In the genomic region with DNA sequence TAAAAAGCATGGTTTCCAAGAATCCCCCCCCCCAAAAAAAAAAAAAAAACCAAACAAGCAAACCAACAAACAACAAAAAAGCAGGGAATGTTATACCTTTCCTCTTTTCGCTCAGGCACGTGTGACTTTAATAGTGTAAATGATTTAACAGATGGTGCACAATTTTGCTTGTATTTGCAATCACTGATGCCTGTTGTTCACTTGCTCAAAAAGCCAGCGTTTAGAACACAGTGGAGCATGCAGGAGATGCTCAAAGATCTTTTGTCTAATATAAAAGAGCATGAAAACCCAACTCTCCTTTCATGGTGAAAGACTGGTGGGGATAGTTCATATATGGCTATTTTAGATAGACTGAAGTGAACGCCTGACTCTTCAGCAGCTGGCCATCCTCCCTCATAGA, we compare ENCODE assay signal across 8 mouse cellular contexts. TPM values are rescaled to one million over a fixed set of nuclear protein-coding genes. Genes with fewer than 3 reads are reported as not detected.
DNase-seq lines count a peak whose midpoint lies in the region; ATAC-seq lines count a peak whose summit lies in the region.

No protein-coding gene starts in this region.

- H3K4me3 ChIP-seq in heart, embryonic 13.5 days, result no peak overlapping the region; the same call in 1 of the 2 replicates
- H3K4me3 ChIP-seq in heart, embryonic 11.5 days (ENCODE audit: low read depth, low read length), result no peak overlapping the region
- no peak overlapping the region for H3K4me3 ChIP-seq in neural tube, embryonic 12.5 days
- H3K4me3 ChIP-seq in intestine, embryonic 14.5 days (ENCODE audit: low read depth, low read length), result no peak overlapping the region
- H3K4me3 ChIP-seq in stomach, embryonic 15.5 days (replicated peaks), result peak overlapping the region; percentile 71

- no peak for DNase-seq in neural tube, embryonic 10.5 days (ENCODE audit: extremely low spot score, low spot score)
- DNase-seq in intestine, embryonic 14.5 days (ENCODE audit: low spot score), result no peak
- DNase-seq in frontal cortex, postnatal 14 days (ENCODE audit: low spot score in 2 of 2), result no peak
- no peak for DNase-seq in cerebellum, adult 11-12 months

- H3K4me2 ChIP-seq in heart, embryonic 13.5 days, result peak overlapping the region; percentile 100; the same call in 1 of the 2 replicates
- H3K4me2 ChIP-seq in heart, embryonic 11.5 days, result no peak overlapping the region
- H3K4me2 ChIP-seq in neural tube, embryonic 12.5 days (replicated peaks), result peak overlapping the region; percentile 61
- H3K4me2 ChIP-seq in intestine, embryonic 14.5 days (ENCODE audit: low read length), result 0 out of 2 replicates have a peak overlapping the region, but pooled peaks have one; percentile 97
- H3K4me2 ChIP-seq in stomach, embryonic 15.5 days, result peak overlapping the region; percentile 98

- peaks cover 7% of the 10 kb centered on the region for H3K4me1 ChIP-seq in heart, embryonic 13.5 days
- no peaks in the 10 kb centered on the region for H3K4me1 ChIP-seq in heart, embryonic 11.5 days (ENCODE audit: control insufficient read depth, insufficient read depth, low read length)
- H3K4me1 ChIP-seq in neural tube, embryonic 12.5 days, result peaks cover 22% of the 10 kb centered on the region
- 0 out of 2 replicates have a peak, but pooled peaks cover 5% of the 10 kb centered on the region for H3K4me1 ChIP-seq in intestine, embryonic 14.5 days (replicated peaks; ENCODE audit: control insufficient read depth, insufficient read depth, low read length)
- H3K4me1 ChIP-seq in stomach, embryonic 15.5 days, result no peaks in the 10 kb centered on the region

- no peak for ATAC-seq in heart, embryonic 13.5 days (ENCODE audit: extremely low read depth, insufficient number of reproducible peaks, low FRiP score, low TSS enrichment)
- no peak for ATAC-seq in heart, embryonic 11.5 days (replicated peaks; ENCODE audit: insufficient number of reproducible peaks, low FRiP score, low TSS enrichment)
- no peak for ATAC-seq in neural tube, embryonic 12.5 days (ENCODE audit: low FRiP score, low read depth)
- no peak for ATAC-seq in intestine, embryonic 14.5 days (replicated peaks; ENCODE audit: low FRiP score, low TSS enrichment, low read depth)
- ATAC-seq in stomach, embryonic 15.5 days (ENCODE audit: insufficient read depth, low FRiP score, low read depth), result no peak

- H3K9ac ChIP-seq in heart, embryonic 13.5 days, result no peak overlapping the region
- no peak overlapping the region for H3K9ac ChIP-seq in heart, embryonic 11.5 days (ENCODE audit: low read depth, low read length)
- no peak overlapping the region for H3K9ac ChIP-seq in neural tube, embryonic 12.5 days
- H3K9ac ChIP-seq in intestine, embryonic 14.5 days (ENCODE audit: low read length), result no peak overlapping the region
- no peak overlapping the region for H3K9ac ChIP-seq in stomach, embryonic 15.5 days

- WGBS in heart, embryonic 13.5 days, result 56% methylated on average over 4 of the region's 4 CpGs
- 64% methylated on average over 4 of the region's 4 CpGs for WGBS in heart, embryonic 11.5 days (ENCODE audit: insufficient replicate concordance)
- WGBS in neural tube, embryonic 12.5 days, result 34% methylated on average over 4 of the region's 4 CpGs
- WGBS in intestine, embryonic 14.5 days, result 55% methylated on average over 4 of the region's 4 CpGs
- WGBS in stomach, embryonic 15.5 days, result 52% methylated on average over 4 of the region's 4 CpGs

- no peak overlapping the region for H3K27ac ChIP-seq in heart, embryonic 13.5 days (replicated peaks)
- H3K27ac ChIP-seq in heart, embryonic 11.5 days (ENCODE audit: low read depth, low read length), result no peak overlapping the region
- no peak overlapping the region; the same call in 1 of the 2 replicates for H3K27ac ChIP-seq in neural tube, embryonic 12.5 days
- H3K27ac ChIP-seq in intestine, embryonic 14.5 days (ENCODE audit: low read depth), result no peak overlapping the region
- no peak overlapping the region for H3K27ac ChIP-seq in stomach, embryonic 15.5 days

- no peaks in the 10 kb centered on the region for H3K36me3 ChIP-seq in heart, embryonic 13.5 days
- no peaks in the 10 kb centered on the region for H3K36me3 ChIP-seq in heart, embryonic 11.5 days (ENCODE audit: control insufficient read depth, insufficient read depth, low read length)
- H3K36me3 ChIP-seq in neural tube, embryonic 12.5 days, result no peaks in the 10 kb centered on the region
- H3K36me3 ChIP-seq in intestine, embryonic 14.5 days (ENCODE audit: control insufficient read depth, insufficient read depth, low read length), result no peaks in the 10 kb centered on the region
- no peaks in the 10 kb centered on the region for H3K36me3 ChIP-seq in stomach, embryonic 15.5 days

- H3K9me3 ChIP-seq in heart, embryonic 13.5 days, result no peaks in the 10 kb centered on the region
- no peaks in the 10 kb centered on the region for H3K9me3 ChIP-seq in heart, embryonic 11.5 days (replicated peaks; ENCODE audit: control insufficient read depth, low read length)
- no peaks in the 10 kb centered on the region for H3K9me3 ChIP-seq in neural tube, embryonic 12.5 days
- H3K9me3 ChIP-seq in intestine, embryonic 14.5 days (ENCODE audit: control insufficient read depth, low read length), result no peaks in the 10 kb centered on the region
- H3K9me3 ChIP-seq in stomach, embryonic 15.5 days, result no peaks in the 10 kb centered on the region

- peaks cover 59% of the 10 kb centered on the region for H3K27me3 ChIP-seq in heart, embryonic 13.5 days (replicated peaks)
- peaks cover 31% of the 10 kb centered on the region for H3K27me3 ChIP-seq in heart, embryonic 11.5 days (ENCODE audit: control insufficient read depth, insufficient read depth, low read length)
- H3K27me3 ChIP-seq in neural tube, embryonic 12.5 days (replicated peaks), result no peaks in the 10 kb centered on the region
- H3K27me3 ChIP-seq in intestine, embryonic 14.5 days (replicated peaks; ENCODE audit: control insufficient read depth, insufficient read depth, low read length), result peaks cover 40% of the 10 kb centered on the region
- H3K27me3 ChIP-seq in stomach, embryonic 15.5 days (replicated peaks), result peaks cover 11% of the 10 kb centered on the region; the same call in 1 of the 2 replicates

RNA-seq across cellular contexts. Expression of gene Slain1, which starts 0.7 kb away (rescaled TPM):
- polyA plus RNA-seq in heart, embryonic 13.5 days (2015; fragmentation: Nextera tagmentation; extraction: Ambion mirVana), result 0.31 and 0.43 TPM in 2 replicates
- 0.54 and 0.90 TPM in 2 replicates for polyA plus RNA-seq in heart, embryonic 11.5 days (2014; fragmentation: Nextera tagmentation; extraction: Ambion mirVana)
- 20.1 and 22.5 TPM in 2 replicates for polyA plus RNA-seq in neural tube, embryonic 12.5 days (2016; fragmentation: Nextera tagmentation; extraction: Ambion mirVana)
- 3.2 and 4.1 TPM in 2 replicates for polyA plus RNA-seq in intestine, embryonic 14.5 days (2014; fragmentation: Nextera tagmentation; extraction: Ambion mirVana)
- polyA plus RNA-seq in stomach, embryonic 15.5 days (2015; fragmentation: Nextera tagmentation; extraction: Ambion mirVana), result 3.0 and 3.1 TPM in 2 replicates
